In genomic region chr9:24974021-24974741, GRCm38 (mm10) we compare ENCODE assay signal across 8 mouse cellular contexts.
DNase-seq lines count a peak whose midpoint lies in the region; ATAC-seq and TF ChIP-seq lines count a peak whose summit lies in the region.

No protein-coding gene starts in this region.

- H3K36me3 ChIP-seq in forebrain, embryonic 10.5 days (replicated peaks): no peaks in the 10 kb centered on the region
- H3K36me3 ChIP-seq in limb, embryonic 11.5 days (ENCODE audit: control insufficient read depth, insufficient read depth, low read length): no peaks in the 10 kb centered on the region
- no peaks in the 10 kb centered on the region for H3K36me3 ChIP-seq in midbrain, postnatal 0 days (ENCODE audit: insufficient read depth, low read length)

- no peaks in the 10 kb centered on the region for H3K9me3 ChIP-seq in forebrain, embryonic 10.5 days
- H3K9me3 ChIP-seq in limb, embryonic 11.5 days (ENCODE audit: control insufficient read depth, low read length): no peaks in the 10 kb centered on the region
- H3K9me3 ChIP-seq in midbrain, postnatal 0 days (ENCODE audit: low read length): no peaks in the 10 kb centered on the region

- DNase-seq in adrenal gland, postnatal 36 days: peak; percentile 24 to 40
- DNase-seq in forebrain, embryonic 10.5 days (ENCODE audit: extremely low spot score, low spot score): no peak
- peak; percentile 87 for DNase-seq in heart, postnatal 4 days
- DNase-seq in limb, embryonic 11.5 days (ENCODE audit: low spot score): peak; percentile 44
- peak; percentile 54 for DNase-seq in midbrain, postnatal 0 days (ENCODE audit: low spot score)
- DNase-seq in spleen, postnatal 10 days (ENCODE audit: low spot score in 2 of 2): no peak
- no peak for DNase-seq in spleen, postnatal 14 days (ENCODE audit: low spot score in 2 of 2)
- no peak for DNase-seq in layer of hippocampus, adult 18-20 months (ENCODE audit: low spot score in 2 of 2)

- H3K27ac ChIP-seq in forebrain, embryonic 10.5 days: peak overlapping the region; percentile 26; the same call in 1 of the 2 replicates
- H3K27ac ChIP-seq in limb, embryonic 11.5 days (replicated peaks; ENCODE audit: low read depth, low read length): no peak overlapping the region
- H3K27ac ChIP-seq in midbrain, postnatal 0 days (ENCODE audit: low read depth, low read length): no peak overlapping the region

- WGBS in forebrain, embryonic 10.5 days: 5% methylated on average over 19 of the region's 19 CpGs
- 4% methylated on average over 19 of the region's 19 CpGs for WGBS in limb, embryonic 11.5 days
- WGBS in midbrain, postnatal 0 days: 6% methylated on average over 19 of the region's 19 CpGs

- no peak overlapping the region; the same call in 1 of the 2 replicates for H3K9ac ChIP-seq in limb, embryonic 11.5 days (ENCODE audit: low read length)
- 0 out of 2 replicates have a peak overlapping the region, but pooled peaks have one; percentile 24 for H3K9ac ChIP-seq in midbrain, postnatal 0 days (replicated peaks; ENCODE audit: low read length, poor library complexity, severe bottlenecking)

- H3K4me3 ChIP-seq in forebrain, embryonic 10.5 days: peak overlapping the region; percentile 37
- H3K4me3 ChIP-seq in limb, embryonic 11.5 days (ENCODE audit: low read depth, low read length): no peak overlapping the region; the same call in 1 of the 2 replicates
- H3K4me3 ChIP-seq in midbrain, postnatal 0 days (ENCODE audit: low read depth, low read length): peak overlapping the region; percentile 17; the same call in 1 of the 2 replicates

- no peak for TF ChIP-seq CTCF in midbrain, postnatal 0 days (IDR thresholded peaks at IDR 0.05)

- H3K4me2 ChIP-seq in limb, embryonic 11.5 days (ENCODE audit: low read depth, severe bottlenecking): peak overlapping the region; percentile 48
- H3K4me2 ChIP-seq in midbrain, postnatal 0 days (ENCODE audit: low read depth, low read length, poor library complexity, severe bottlenecking): peak overlapping the region; percentile 43

- ATAC-seq in limb, embryonic 11.5 days (ENCODE audit: insufficient number of reproducible peaks, low FRiP score, low TSS enrichment, low read depth): peak; percentile 54
- peak; percentile 44; the same call in 1 of the 2 replicates for ATAC-seq in midbrain, postnatal 0 days (ENCODE audit: low FRiP score)

- peaks cover 31% of the 10 kb centered on the region for H3K27me3 ChIP-seq in forebrain, embryonic 10.5 days (ENCODE audit: poor library complexity, severe bottlenecking)
- H3K27me3 ChIP-seq in limb, embryonic 11.5 days (ENCODE audit: control insufficient read depth, insufficient read depth, low read length): no peaks in the 10 kb centered on the region
- no peaks in the 10 kb centered on the region for H3K27me3 ChIP-seq in midbrain, postnatal 0 days (ENCODE audit: insufficient read depth, low read length)

- H3K4me1 ChIP-seq in forebrain, embryonic 10.5 days: peaks cover 24% of the 10 kb centered on the region
- H3K4me1 ChIP-seq in limb, embryonic 11.5 days (ENCODE audit: control insufficient read depth, insufficient read depth, low read length): peaks cover 5% of the 10 kb centered on the region; the same call in 1 of the 2 replicates
- peaks cover 5% of the 10 kb centered on the region for H3K4me1 ChIP-seq in midbrain, postnatal 0 days (ENCODE audit: insufficient read depth, low read length)

Comparison
In these comparisons a context has a peak if more than half of its experiments do, and no peak if none do; other contexts are left out.
1. DNase-seq: peak in adrenal gland, postnatal 36 days (2 of 2), heart, postnatal 4 days (single experiment), limb, embryonic 11.5 days (single experiment) and midbrain, postnatal 0 days (single experiment); none in forebrain, embryonic 10.5 days (single experiment), spleen, postnatal 10 days (0 of 2), spleen, postnatal 14 days (0 of 2) and layer of hippocampus, adult 18-20 months (0 of 2).